Mouse (Mus musculus) T-helper 17 cell (primary cell): ENCODE data around the gene 4921530L21Rik.

Experiments used
- in situ Hi-C, 2 experiments: fragments of 300-600 bp; cut with MboI, MseI; formaldehyde crosslinking; loops; 1 replicate in 1 of 2; 2 replicates in 1 of 2; pipeline ENCODE4 v1.15.1; 2025; ENCODE audit warnings: high pct_unique_total_duplicates in 2 of 2

4921530L21Rik gene

GRCm38 (mm10) chr14:95880954-95881353, at the start of gene 4921530L21Rik:
4921530L21Rik (plus strand) TSS chr14:95881254.
- in situ Hi-C loops: no loop called here

- in situ Hi-C loops: no loop called here
Observed at GRCm38 (mm10) chr14:95833866-95834265, 47.2 kb upstream of the 4921530L21Rik start.

GRCm38 (mm10) chr14:95862981-95863380, 18.1 kb upstream of the 4921530L21Rik start:
- in situ Hi-C loops: no loop called here

GRCm38 (mm10) chr14:95865676-95866416, 15.2 kb upstream of the 4921530L21Rik start:
- in situ Hi-C loops: no loop called here

- in situ Hi-C loops: no loop called here
Observed at GRCm38 (mm10) chr14:95872020-95872419, 9.0 kb upstream of the 4921530L21Rik start.

- in situ Hi-C loops: no loop called here
Observed at GRCm38 (mm10) chr14:95876785-95877510, 4.1 kb upstream of the 4921530L21Rik start.

GRCm38 (mm10) chr14:95877548-95877947, 3.5 kb upstream of the 4921530L21Rik start:
- in situ Hi-C loops: no loop called here

- in situ Hi-C loops: no loop called here
Observed at GRCm38 (mm10) chr14:95899458-95899857, 18.4 kb downstream of the 4921530L21Rik start.

GRCm38 (mm10) chr14:95904591-95905095, 23.6 kb downstream of the 4921530L21Rik start:
- in situ Hi-C loops: no loop called here

- in situ Hi-C loops: no loop called here
Observed at GRCm38 (mm10) chr14:95913293-95913692, 32.2 kb downstream of the 4921530L21Rik start.

GRCm38 (mm10) chr14:95926742-95927141, 45.7 kb downstream of the 4921530L21Rik start:
- in situ Hi-C loops: no loop called here

GRCm38 (mm10) chr14:95927810-95928785, 47.0 kb downstream of the 4921530L21Rik start:
- in situ Hi-C loops: no loop called here
